Mouse (Mus musculus) telencephalon, adult 2 months (tissue): ENCODE measurements around the gene Ucn.
A peak's percentile ranks its signal among the peaks of the same experiment; 100 is the strongest.

ENCODE experiments used
- DNase-seq: peaks from one replicate; pipeline ENCODE4 v3.0.0-alpha.2; 2011; ENCODE audit warnings: low read depth, low spot score

The Ucn gene

DNA sequence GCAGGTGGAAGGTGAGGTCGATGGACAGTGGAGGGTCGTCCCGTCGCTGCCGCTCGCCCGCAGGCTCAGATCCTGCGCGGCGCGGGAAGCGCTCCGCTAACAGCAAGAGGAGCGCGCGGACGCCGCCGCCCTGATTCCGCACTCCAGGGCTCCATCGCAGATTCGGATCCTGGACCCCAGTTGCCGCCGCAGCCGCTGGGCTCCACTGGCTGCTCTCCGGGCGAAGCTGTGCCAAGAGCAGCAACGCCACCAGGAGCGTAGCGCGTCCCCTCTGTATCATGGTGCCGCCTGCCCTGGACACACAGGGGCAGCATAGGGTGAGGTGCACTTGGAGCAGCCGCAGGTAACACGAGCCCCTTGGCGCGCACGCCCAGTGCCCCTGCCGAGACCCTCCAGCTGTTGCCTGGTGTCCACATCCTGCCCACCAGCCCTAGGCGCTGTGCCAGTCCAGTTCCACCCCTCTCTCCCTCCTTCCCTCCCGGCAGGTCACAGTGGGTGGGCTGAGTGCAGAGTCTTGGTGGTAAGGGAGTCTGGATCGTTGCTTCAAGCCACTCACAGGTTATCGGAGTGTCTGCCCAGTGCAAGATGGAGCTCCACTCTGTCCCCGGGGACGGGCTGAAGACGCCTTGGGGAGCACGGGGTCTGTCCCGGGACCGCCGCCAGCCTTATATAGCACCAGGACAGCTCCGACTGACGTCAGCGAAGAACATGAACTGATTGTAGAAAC is at the start of gene Ucn:
Gene Ucn (minus strand): TSS at position 589 of the 727 bp plus-strand sequence.
- DNase-seq = no peak

DNA sequence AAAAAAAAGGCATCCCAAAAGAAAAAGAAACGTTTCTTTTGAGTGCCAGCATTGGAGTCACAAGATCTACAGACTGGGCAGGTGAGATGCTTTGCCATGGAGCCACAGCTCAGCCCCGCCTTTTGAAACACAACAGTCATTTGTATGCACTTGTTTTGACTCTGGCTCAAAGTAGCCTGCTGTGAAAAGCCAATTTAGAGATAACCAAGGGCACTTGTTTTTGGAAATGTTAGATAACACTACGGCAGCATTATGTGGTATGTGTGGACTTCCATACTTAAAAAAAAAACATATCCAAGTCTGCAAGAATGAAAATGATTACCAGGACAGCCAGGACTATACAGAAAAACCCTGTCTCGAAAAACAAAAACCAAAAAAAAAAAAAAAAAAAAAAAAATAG is 45.0 kb upstream of the Ucn start:
- DNase-seq = no peak

DNA sequence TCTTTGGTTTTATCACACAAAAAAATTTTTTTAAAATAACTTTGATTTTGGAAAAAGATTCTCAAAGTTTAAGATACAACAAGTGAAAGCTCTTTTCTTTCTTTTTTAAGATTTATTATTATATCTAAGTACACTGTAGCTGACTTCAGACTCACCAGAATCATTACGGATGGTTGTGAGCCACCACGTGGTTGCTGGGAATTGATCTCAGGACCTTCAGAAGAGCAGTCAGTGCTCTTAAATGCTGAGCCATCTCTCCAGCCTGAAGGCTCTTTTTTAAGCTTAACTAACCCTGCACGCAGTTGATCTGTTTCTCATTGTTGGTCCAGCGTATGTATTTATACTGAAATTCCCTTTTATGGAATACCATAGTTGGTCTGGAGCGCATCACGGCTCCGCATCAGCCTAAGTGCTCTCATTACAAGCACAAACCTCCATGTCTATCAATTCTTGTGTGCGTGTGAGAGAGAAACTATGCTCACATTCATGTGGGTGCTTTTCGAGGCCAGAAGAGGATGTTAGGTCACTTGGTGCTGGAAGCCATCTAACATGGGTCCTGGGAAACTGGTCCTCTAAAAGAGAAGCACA is 42.6 kb upstream of the Ucn start:
- DNase-seq = no peak

DNA sequence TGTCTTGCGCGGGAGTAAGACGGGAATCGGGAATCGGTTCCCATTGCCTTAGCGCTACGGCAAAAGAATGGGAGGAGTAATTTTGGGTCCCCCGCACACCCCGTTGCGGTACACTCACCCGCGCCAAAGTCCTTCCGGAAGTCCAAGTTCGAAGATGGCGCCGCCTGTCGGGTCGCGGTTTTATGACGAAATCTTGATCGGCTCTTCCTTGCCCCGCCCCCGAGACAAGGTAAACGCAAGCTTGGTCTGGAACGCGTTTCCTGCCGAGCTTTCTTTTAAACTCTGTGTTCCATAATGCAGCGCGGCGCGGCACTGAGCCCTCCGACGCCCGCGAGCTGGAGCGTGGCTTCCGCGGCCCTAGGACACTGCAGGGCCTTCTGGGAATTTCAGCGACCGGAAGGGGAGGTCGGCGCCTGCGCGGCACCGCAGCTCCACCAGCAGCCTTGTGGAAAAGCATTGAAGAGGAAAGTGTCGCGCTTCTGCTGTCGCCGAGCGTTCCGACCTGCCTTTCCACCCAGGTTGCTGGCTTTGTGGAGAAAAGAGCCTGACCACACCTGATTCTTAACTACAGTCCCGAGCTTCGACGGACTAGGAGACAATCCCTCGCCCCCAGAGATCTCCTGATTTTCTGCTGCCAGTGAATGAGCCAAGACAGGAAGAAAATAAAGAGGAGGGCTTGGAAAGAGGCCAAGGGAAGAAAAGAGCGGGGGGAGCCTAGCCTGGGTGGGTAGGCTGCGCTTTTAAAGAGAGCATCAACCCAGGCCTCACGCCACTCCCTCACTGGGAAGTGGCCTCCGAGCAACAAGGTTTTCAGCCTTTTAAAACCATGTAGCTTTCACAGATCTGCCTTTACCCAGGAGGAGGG is 41.4 kb upstream of the Ucn start, which contains the start of the genes Gm29609 and Gtf3c2:
Gene Gm29609 (minus strand): TSS at position 146 of the 865 bp plus-strand sequence.
Gene Gtf3c2 (minus strand): TSS at position 379 of the 865 bp plus-strand sequence.
- DNase-seq = peak; percentile 98

- DNase-seq = no peak
Observed at GRCm38 (mm10) chr5:31179301-31179765, 40.7 kb upstream of the Ucn start.

DNA sequence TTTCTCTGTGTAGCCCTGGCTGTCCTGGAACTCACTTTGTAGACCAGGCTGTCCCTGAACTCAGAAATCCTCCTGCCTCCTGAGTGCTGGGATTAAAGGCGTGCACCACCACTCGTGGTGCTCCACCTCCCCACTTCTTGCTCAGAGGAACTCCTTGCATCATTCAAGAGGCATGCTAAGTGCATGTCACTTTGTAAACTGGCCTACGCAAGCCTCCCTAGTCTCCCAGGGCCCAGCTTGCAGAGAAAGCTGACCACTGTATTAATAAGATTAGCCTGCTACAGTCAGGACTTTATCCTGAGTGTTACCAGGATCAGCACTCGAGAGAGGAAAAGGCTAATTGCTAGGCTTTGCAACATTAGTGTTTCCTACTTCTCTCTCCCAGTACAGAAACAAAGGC is 30.0 kb upstream of the Ucn start:
- no peak for DNase-seq

- DNase-seq = no peak
Observed at GRCm38 (mm10) chr5:31164878-31165277, 26.2 kb upstream of the Ucn start.

- no peak for DNase-seq
Observed at GRCm38 (mm10) chr5:31162462-31162861, 23.8 kb upstream of the Ucn start.

DNA sequence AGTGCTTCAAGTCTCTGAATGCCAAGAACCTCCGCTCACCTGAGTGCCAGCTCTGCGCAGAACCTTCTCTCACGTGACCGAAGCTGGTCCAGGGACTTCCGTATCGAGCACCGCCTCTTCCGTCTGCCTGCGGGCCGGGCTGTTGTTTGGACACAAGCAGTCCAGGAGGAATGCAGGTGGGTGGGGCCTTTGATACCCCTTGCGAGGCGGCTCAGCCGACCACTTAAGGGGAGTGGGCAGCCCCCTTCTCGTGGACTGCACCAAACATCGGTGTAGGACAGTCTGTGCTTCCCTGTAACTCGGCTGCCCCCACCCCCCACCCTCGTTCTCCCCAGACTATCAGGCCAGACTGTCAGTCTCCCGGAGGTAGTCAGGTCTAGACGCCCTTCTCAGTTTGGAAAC is 15.5 kb upstream of the Ucn start, which contains the start of gene Mpv17:
Gene Mpv17 (minus strand): TSS at position 100 of the 402 bp plus-strand sequence.
- DNase-seq = peak; percentile 85

GRCm38 (mm10) chr5:31153516-31154151 is 15.0 kb upstream of the Ucn start:
- no peak for DNase-seq

- no peak for DNase-seq
Observed at GRCm38 (mm10) chr5:31151746-31152145, 13.1 kb upstream of the Ucn start.

GRCm38 (mm10) chr5:31149781-31150180 is 11.2 kb upstream of the Ucn start:
- DNase-seq = no peak

DNA sequence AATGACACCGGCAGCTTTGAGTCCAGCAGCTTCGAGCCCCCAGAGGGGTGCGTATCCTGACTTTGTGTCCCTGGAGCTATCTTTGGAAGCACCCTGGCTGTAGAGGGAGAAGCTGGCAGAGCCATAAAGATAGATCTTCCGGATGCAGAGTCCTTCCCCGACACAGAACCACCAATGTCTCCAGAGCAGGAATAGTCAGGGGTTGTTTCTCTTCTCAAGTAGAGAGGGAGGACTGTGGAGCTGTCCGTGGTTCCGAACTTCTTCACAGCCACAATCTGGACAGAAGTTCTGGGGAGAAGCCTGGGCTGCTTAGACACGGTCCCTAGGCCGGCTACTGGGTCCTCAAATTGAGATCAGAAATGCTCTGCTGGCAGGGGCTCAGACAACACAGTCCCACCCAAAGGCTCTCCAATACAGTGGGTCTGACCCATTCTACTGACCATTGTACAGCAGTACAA is 368 bp upstream of the Ucn start:
- no peak for DNase-seq

- no peak for DNase-seq
Observed at GRCm38 (mm10) chr5:31137658-31138057, 971 bp downstream of the Ucn start.

- DNase-seq = no peak
Observed at GRCm38 (mm10) chr5:31136730-31137424, 1.8 kb downstream of the Ucn start.

DNA sequence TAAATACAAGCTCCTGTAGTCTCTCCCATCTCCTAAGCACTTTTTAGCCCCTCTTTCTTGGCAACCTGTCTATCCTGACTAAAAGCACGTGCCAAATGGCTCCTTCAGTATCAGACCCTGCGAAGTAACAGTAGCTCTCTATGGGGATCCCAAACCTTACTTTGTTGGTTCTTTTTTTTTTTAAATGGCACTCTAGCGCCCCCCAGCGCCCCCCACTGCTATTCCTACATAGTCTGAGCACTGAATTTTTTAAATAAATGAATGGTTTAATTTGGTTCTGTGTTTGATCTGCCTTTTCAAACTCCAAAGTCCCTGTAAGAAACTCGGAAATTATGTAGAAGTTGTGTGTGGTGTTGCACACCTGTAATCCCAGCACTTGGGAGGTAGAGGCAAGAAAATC is 12.6 kb downstream of the Ucn start:
- DNase-seq = no peak

DNA sequence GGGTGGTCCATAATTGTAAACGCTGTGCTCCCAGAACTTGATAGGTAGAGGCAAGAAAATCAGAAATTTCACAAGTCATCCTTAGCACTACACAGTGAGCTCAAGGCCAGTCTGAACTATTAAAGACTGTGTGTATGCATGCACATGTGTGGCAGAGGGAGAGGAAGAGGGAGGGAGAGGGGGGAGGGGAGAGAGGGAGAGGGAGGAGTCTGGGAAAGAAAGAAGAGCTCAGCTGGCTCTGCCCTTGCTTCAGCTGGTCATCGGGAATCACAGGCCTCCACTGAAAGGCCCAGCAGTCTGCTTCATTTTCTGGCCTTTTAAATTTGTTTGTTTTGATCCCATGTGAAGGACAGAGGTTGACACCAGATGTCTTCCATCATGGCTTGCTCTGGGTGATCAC is 15.1 kb downstream of the Ucn start:
- DNase-seq = no peak

- DNase-seq = peak; percentile 80
Observed at GRCm38 (mm10) chr5:31121111-31121510, 17.5 kb downstream of the Ucn start.

GRCm38 (mm10) chr5:31116912-31117311 is 21.7 kb downstream of the Ucn start:
- DNase-seq = no peak

DNA sequence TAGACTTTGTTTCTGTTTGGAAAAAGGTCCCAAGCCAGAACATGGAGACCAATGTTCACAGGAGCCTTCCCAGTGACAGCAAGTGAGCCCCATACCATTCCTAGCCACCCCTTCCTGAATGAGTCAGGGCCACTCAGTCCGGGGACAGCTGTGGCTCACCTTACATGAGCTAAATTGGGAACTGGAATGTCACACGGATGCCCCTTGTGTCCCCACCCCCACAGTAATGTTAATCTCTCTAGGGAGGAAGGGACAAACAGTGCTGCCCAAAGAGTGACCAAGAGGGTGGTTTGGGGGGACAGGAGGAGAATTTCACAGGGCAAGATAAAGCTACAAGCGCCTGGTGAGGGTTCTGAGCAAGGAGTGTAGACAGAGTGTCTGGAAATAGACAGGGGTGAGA is 22.3 kb downstream of the Ucn start, which contains the start of gene Trim54:
Gene Trim54 (plus strand): TSS at position 359 of the 400 bp plus-strand sequence.
- DNase-seq = no peak

DNA sequence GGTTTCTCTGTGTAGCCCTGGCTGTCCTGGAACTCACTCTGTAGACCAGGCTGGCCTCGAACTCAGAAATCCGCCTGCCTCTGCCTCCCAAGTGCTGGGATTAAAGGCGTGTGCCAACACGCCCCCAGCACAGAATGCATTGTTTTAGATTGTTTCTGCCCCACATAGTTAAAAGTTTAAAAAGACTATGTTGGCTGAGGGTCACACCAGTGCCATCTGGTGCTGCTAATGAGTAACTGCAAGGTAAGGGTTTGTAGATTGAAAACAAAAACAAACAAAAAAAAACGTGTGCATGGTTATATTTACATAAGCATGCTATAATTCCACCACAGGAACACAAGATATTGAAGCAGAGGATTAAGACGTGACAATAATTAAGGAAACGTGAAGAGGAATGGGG is 27.8 kb downstream of the Ucn start:
- no peak for DNase-seq
